Mouse (Mus musculus) adrenal gland, adult 8-10 months (tissue): Measurements from ENCODE around the gene Gm10842. TPM values are rescaled to one million over a fixed set of nuclear protein-coding genes. Genes with fewer than 3 reads are reported as not detected.
"Not testable (repeated sequence)": the region's sequence is repeated elsewhere in the genome, so short reads cannot be mapped to it uniquely, and the experiment has no call there.

Experiments used
- DNase-seq: peaks from one replicate; pipeline ENCODE4 v3.0.0; 2022
- total RNA-seq, 4 experiments: library from RNA; stranded (reverse); gene quantifications; 2 replicates each; pipeline ENCODE4 v1.2.4; 2022

The Gm10842 gene
- not detected for total RNA-seq

- DNase-seq, result no peak
These were observed at the start of gene Gm10842 for GRCm38 (mm10) chr11:105146593-105146992. Gm10842 (plus strand) TSS chr11:105146893.

- not testable (repeated sequence) for DNase-seq
These were observed 34.2 kb upstream of the Gm10842 start for GRCm38 (mm10) chr11:105112448-105112847.

- no peak for DNase-seq
These were observed 28.9 kb upstream of the Gm10842 start for GRCm38 (mm10) chr11:105117814-105118213.

- no peak for DNase-seq
These were observed 26.1 kb upstream of the Gm10842 start for GRCm38 (mm10) chr11:105120551-105121061.

GRCm38 (mm10) chr11:105121792-105122191 is 24.9 kb upstream of the Gm10842 start:
- not testable (repeated sequence) for DNase-seq

- DNase-seq, result peak; percentile 20
These were observed 22.7 kb upstream of the Gm10842 start for GRCm38 (mm10) chr11:105123986-105124385.

GRCm38 (mm10) chr11:105125735-105126519 is 20.8 kb upstream of the Gm10842 start, which contains the start of gene Mettl2:
Mettl2 (plus strand) TSS chr11:105126425.
- DNase-seq, result peak; percentile 64

GRCm38 (mm10) chr11:105126520-105127029 is 20.1 kb upstream of the Gm10842 start:
- DNase-seq, result no peak

- DNase-seq, result no peak
These were observed 11.0 kb upstream of the Gm10842 start for GRCm38 (mm10) chr11:105135692-105136091.

GRCm38 (mm10) chr11:105137255-105137654 is 9.4 kb upstream of the Gm10842 start:
- DNase-seq, result not testable (repeated sequence)

GRCm38 (mm10) chr11:105140512-105140911 is 6.2 kb upstream of the Gm10842 start:
- not testable (repeated sequence) for DNase-seq

GRCm38 (mm10) chr11:105141115-105141514 is 5.6 kb upstream of the Gm10842 start:
- no peak for DNase-seq

- no peak for DNase-seq
These were observed 3.1 kb upstream of the Gm10842 start for GRCm38 (mm10) chr11:105143564-105143963.

- no peak for DNase-seq
These were observed 2.6 kb upstream of the Gm10842 start for GRCm38 (mm10) chr11:105144084-105144483.

GRCm38 (mm10) chr11:105144508-105145210 is 2.0 kb upstream of the Gm10842 start:
- no peak for DNase-seq

- DNase-seq, result no peak
These were observed 1.5 kb upstream of the Gm10842 start for GRCm38 (mm10) chr11:105145211-105145610.

- no peak for DNase-seq
These were observed 2.7 kb downstream of the Gm10842 start for GRCm38 (mm10) chr11:105149353-105149752.

- no peak for DNase-seq
These were observed 3.1 kb downstream of the Gm10842 start for GRCm38 (mm10) chr11:105149766-105150165.

GRCm38 (mm10) chr11:105150691-105151090 is 4.0 kb downstream of the Gm10842 start:
- no peak for DNase-seq

GRCm38 (mm10) chr11:105151226-105152016 is 4.7 kb downstream of the Gm10842 start:
- DNase-seq, result no peak

GRCm38 (mm10) chr11:105152017-105152300 is 5.3 kb downstream of the Gm10842 start:
- no peak for DNase-seq

- no peak for DNase-seq
These were observed 5.7 kb downstream of the Gm10842 start for GRCm38 (mm10) chr11:105152357-105152899.
